Mouse (Mus musculus): ENCODE data around the gene Fbln7. TPM values are rescaled to one million over a fixed set of nuclear protein-coding genes. Genes with fewer than 3 reads are reported as not detected.
A peak's percentile ranks its signal among the peaks of the same experiment; 100 is the strongest.

Fbln7 gene
- polyA plus RNA-seq, 1 experiment from 2014 or later, result 1.3 TPM

GRCm38 (mm10) chr2:128936256-128936655 lies 73.5 kb downstream of the Fbln7 start:
- WGBS, result 89% methylated on average over 3 of the region's 3 CpGs
- H3K4me2 ChIP-seq (replicated peaks), result no peak overlapping the region
- no peak for ATAC-seq
- no peaks in the 10 kb centered on the region for H3K9me3 ChIP-seq
- no peaks in the 10 kb centered on the region for H3K4me1 ChIP-seq (replicated peaks)
- no peak overlapping the region for H3K27ac ChIP-seq
- peaks cover 22% of the 10 kb centered on the region for H3K36me3 ChIP-seq
- H3K4me3 ChIP-seq (replicated peaks), result no peak overlapping the region
- H3K9ac ChIP-seq (replicated peaks), result no peak overlapping the region
- H3K27me3 ChIP-seq, result no peaks in the 10 kb centered on the region

- Histone ChIP-seq H3K9ac (replicated peaks) (peak within 1 kb of the TSS; percentile 79), H3K27ac (peak within 1 kb of the TSS; percentile 86), H3K4me1 (replicated peaks) (peaks cover 7% of the 10 kb centered on the region; the same call in 1 of the 2 replicates), H3K27me3 (peaks cover 3% of the 10 kb centered on the region; the same call in 1 of the 2 replicates), H3K4me2 (replicated peaks) (peak within 1 kb of the TSS; percentile 70), H3K4me3 (replicated peaks) (peak within 1 kb of the TSS; percentile 75), H3K36me3 (0 out of 2 replicates have a peak, but pooled peaks cover under 1% of the 10 kb centered on the region), H3K9me3 (no peaks in the 10 kb centered on the region)
- ATAC-seq, result peak; percentile 94
- 2% methylated on average over 65 of the region's 65 CpGs for WGBS
These were observed 81.1 kb downstream of the Fbln7 start, which contains the start of gene Zc3h8 for GRCm38 (mm10) chr2:128943538-128944528. Zc3h8 (minus strand) TSS chr2:128944077.

Small RNAs within 50 kb of the gene (microRNA-seq; reads per million reads assigned to microRNA genes)
- gene Gm22859, result not detected

Other genes with a start within 250 kb of the Fbln7 start
- gene Anapc1, start 175.6 kb upstream of the Fbln7 start, polyA plus RNA-seq (2015; fragmentation: Nextera tagmentation; extraction: Ambion mirVana), result 55.2 and 57.9 TPM in 2 replicates
- gene Mertk, start 164.0 kb upstream of the Fbln7 start, polyA plus RNA-seq (2015; fragmentation: Nextera tagmentation; extraction: Ambion mirVana), result 1.4 and 1.6 TPM in 2 replicates
- 37.6 and 38.3 TPM in 2 replicates for gene Tmem87b, start 44.9 kb upstream of the Fbln7 start, polyA plus RNA-seq (2015; fragmentation: Nextera tagmentation; extraction: Ambion mirVana)
- gene Zc3h8, start 81.1 kb downstream of the Fbln7 start, polyA plus RNA-seq (2015; fragmentation: Nextera tagmentation; extraction: Ambion mirVana), result 11.4 and 12.3 TPM in 2 replicates
- 4.1 and 5.2 TPM in 2 replicates for gene Zc3h6, start 104.4 kb downstream of the Fbln7 start, polyA plus RNA-seq (2015; fragmentation: Nextera tagmentation; extraction: Ambion mirVana)
- gene Gm10762, start 104.7 kb downstream of the Fbln7 start, polyA plus RNA-seq (2015; fragmentation: Nextera tagmentation; extraction: Ambion mirVana), result 23.3 and 26.6 TPM in 2 replicates
- 0.70 and 0.81 TPM in 2 replicates for gene Vinac1, start 185.2 kb downstream of the Fbln7 start, polyA plus RNA-seq (2015; fragmentation: Nextera tagmentation; extraction: Ambion mirVana)
- 21.3 and 23.6 TPM in 2 replicates for gene Ttl, start 203.0 kb downstream of the Fbln7 start, polyA plus RNA-seq (2015; fragmentation: Nextera tagmentation; extraction: Ambion mirVana)
- 18.3 and 20.2 TPM in 2 replicates for gene Polr1b, start 238.0 kb downstream of the Fbln7 start, polyA plus RNA-seq (2015; fragmentation: Nextera tagmentation; extraction: Ambion mirVana)

Data from midbrain, embryonic 13.5 days (tissue).